Mouse (Mus musculus) erythroblast, embryonic 14.5 days (primary cell): Measurements from ENCODE around the gene Moap1. TPM values are rescaled to one million over a fixed set of nuclear protein-coding genes. Genes with fewer than 3 reads are reported as not detected.

Experiments
- H3K27me3 ChIP-seq: 2 replicates; pipeline ENCODE4 v1.6.1; 2012; ENCODE audit warnings: inconsistent platforms; ENCODE audit not compliant: control insufficient read depth
- H3K36me3 ChIP-seq: 2 replicates; pipeline ENCODE4 v1.6.1; 2012; ENCODE audit warnings: mild to moderate bottlenecking, inconsistent platforms; ENCODE audit not compliant: control insufficient read depth
- H3K4me1 ChIP-seq: 2 replicates; pipeline ENCODE4 v1.6.1; 2012; ENCODE audit warnings: inconsistent platforms; ENCODE audit not compliant: control insufficient read depth
- H3K4me3 ChIP-seq: replicated peaks from 2 replicates; pipeline ENCODE3; 2012; ENCODE audit warnings: moderate library complexity, mild to moderate bottlenecking, inconsistent platforms
- H3K9me3 ChIP-seq: 2 replicates; pipeline ENCODE4 v1.6.1; 2012; ENCODE audit warnings: low read length, inconsistent platforms, mixed read lengths; ENCODE audit not compliant: control insufficient read depth
- GATA1 ChIP-seq: IDR thresholded peaks from 2 replicates; pipeline ENCODE4 v1.6.1; 2012; ENCODE audit warnings: low read length, inconsistent platforms, mixed read lengths
- TAL1 ChIP-seq: IDR thresholded peaks from 3 replicates; pipeline ENCODE4 v1.6.1; 2012; ENCODE audit warnings: low read length, inconsistent platforms, mixed read lengths
- polyA plus RNA-seq: library from polyadenylated mRNA; stranded (reverse); fragments of >175 nt; gene quantifications from 2 replicates; pipeline ENCODE4 v1.2.3, GENCODE M21; 2012

Moap1 gene
- polyA plus RNA-seq, 1 experiment: not detected

DNA sequence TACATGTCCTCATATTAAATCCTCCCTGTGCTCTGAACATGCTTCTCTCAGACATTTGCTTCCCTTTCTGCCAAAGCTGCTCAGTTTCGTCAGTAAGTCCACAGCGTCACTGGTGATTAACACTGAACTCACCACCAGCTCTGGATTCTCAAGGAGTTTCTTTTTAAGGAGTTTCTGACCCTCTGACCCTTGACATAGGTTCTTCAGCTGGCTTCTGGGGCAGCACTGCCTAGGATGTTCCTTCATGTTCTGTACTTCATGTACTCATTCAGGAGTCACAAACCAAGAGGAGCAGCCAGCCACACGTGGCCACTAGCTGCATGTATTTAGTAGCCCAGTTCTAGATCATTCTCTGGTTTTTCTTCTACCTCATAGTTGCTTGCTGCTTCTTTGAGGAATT is 4.8 kb upstream of the Moap1 start:
- Histone ChIP-seq H3K4me3 (no peak overlapping the region), H3K9me3 (no peaks in the 10 kb centered on the region), H3K4me1 (peaks cover 24% of the 10 kb centered on the region), H3K36me3 (peaks cover 55% of the 10 kb centered on the region), H3K27me3 (no peaks in the 10 kb centered on the region)
- TF ChIP-seq GATA1 (no peak), TAL1 (no peak)

DNA sequence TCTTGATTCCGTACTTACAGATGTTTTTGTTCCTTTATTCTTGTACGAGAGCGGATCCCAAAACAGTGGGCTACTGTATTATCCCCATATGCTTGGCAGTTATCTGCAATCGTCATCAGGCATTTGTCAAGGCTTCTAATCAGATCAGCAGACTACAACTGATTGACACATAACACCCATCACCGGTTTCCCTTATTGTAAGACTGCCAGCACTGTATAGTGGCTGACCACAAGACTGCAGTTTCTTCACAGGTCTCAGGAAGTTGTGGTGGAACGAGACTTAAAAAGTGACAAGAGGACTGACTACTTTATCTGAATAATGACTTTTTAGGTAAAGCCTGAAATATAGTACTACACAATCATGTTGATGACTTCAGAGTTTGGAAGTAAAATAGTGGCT is 1.4 kb upstream of the Moap1 start:
- peaks cover 69% of the 10 kb centered on the region for H3K36me3 ChIP-seq

DNA sequence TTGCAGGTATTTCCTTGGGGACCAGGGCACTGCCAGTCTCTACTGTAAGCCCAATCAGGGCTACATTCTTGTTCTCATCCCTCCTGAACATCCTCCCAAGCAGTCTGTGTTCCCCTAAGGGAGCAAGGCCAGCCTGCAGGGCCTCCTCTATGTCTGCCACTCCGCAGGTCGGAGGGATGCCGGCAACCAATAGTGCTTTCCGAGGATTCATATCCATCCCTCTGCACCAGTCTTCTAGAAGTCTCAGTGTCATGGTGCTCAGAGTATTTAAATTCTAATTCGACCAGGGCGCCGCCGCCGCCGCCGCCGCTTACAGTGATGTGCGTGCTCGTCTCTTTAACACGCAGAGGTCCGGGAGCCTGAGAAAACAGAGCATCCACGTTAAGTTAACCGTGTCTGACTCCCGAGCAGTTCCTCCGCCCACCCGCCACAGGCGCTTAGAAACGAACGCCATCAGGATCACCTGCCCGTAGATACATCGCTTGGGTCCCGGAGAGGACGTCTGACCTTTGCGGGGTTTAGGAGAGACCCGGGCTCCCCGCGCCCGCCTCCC is 349 bp downstream of the Moap1 start:
- H3K36me3 ChIP-seq: peaks cover 55% of the 10 kb centered on the region
- TF ChIP-seq TAL1: no peak
- TF ChIP-seq GATA1: no peak
- no peaks in the 10 kb centered on the region for H3K27me3 ChIP-seq
- H3K4me1 ChIP-seq: peaks cover 32% of the 10 kb centered on the region
- H3K4me3 ChIP-seq: peak overlapping the region; percentile 76
- H3K9me3 ChIP-seq: no peaks in the 10 kb centered on the region

More for the DNA sequence above, 1.4 kb upstream of the Moap1 start:
- Histone ChIP-seq H3K4me3 (peak overlapping the region; percentile 76), H3K9me3 (no peaks in the 10 kb centered on the region), H3K27me3 (no peaks in the 10 kb centered on the region), H3K4me1 (peaks cover 38% of the 10 kb centered on the region)
- TF ChIP-seq TAL1: no peak
- TF ChIP-seq GATA1: peak; percentile 77

DNA sequence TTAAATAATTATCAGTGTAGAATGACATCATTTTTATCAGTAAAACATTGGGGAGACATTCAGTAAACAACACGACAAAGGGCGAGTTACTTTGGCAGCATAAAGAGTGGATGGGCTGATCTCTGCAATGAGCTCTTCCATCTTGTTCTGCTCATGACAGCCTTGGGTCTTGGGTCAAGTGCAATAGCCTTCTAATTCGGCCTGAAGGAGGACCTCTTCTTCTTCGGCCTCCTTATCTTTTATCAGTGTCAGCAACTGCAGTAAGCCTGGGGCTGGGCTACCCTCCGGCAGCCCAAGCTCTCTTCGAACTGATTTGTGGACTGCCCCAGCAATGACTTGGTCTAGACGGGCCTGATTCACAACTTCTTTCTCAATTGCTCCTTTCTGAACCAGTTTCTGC is 1.4 kb downstream of the Moap1 start:
- Histone ChIP-seq H3K4me3 (no peak overlapping the region), H3K27me3 (no peaks in the 10 kb centered on the region), H3K9me3 (no peaks in the 10 kb centered on the region), H3K4me1 (peaks cover 32% of the 10 kb centered on the region), H3K36me3 (peaks cover 45% of the 10 kb centered on the region)
- TF ChIP-seq GATA1 (no peak), TAL1 (no peak)

DNA sequence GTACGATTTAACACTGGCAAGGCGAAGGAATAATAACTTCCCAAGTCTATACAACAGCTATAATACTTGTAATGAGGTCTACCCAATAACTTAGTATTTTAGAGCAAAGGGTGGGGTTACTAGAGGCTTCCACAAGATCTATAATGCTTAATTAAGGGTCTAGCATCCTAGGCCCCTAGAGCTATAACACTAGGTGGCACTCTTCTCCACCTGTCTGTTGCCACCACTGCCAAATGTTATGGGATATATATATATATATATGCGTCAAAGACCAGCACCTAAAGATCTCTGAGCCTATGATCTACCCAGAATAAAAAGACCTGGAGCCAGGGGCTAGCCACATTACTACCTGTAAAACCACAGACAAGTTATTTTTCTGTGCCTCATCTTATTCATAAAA is 3.2 kb downstream of the Moap1 start:
- Histone ChIP-seq H3K4me1 (peaks cover 26% of the 10 kb centered on the region), H3K27me3 (no peaks in the 10 kb centered on the region), H3K9me3 (no peaks in the 10 kb centered on the region), H3K36me3 (peaks cover 27% of the 10 kb centered on the region), H3K4me3 (no peak overlapping the region)
- TF ChIP-seq TAL1 (no peak), GATA1 (no peak)

DNA sequence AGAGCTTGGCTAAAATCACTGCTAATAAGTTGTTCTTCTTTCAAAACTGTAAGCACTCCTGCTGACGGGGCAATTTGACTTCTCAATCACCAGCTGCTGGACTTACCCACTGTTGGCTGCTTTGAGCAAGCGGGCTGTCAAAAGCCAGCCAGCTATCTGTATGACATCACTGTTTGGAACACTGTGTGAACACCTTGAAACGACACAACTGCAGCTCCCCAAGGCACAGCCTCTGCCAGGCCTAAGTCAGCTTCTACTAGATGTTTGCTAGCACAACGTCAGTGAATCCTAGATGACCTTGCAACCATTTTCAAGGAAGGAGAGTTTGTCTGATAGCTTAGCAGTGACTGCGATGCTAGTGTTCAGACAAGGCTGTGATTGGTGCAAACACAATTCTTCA is 4.4 kb downstream of the Moap1 start:
- Histone ChIP-seq H3K27me3 (no peaks in the 10 kb centered on the region), H3K4me3 (no peak overlapping the region), H3K4me1 (peaks cover 16% of the 10 kb centered on the region), H3K36me3 (peaks cover 23% of the 10 kb centered on the region), H3K9me3 (no peaks in the 10 kb centered on the region)
- TF ChIP-seq TAL1: no peak
- no peak for TF ChIP-seq GATA1

DNA sequence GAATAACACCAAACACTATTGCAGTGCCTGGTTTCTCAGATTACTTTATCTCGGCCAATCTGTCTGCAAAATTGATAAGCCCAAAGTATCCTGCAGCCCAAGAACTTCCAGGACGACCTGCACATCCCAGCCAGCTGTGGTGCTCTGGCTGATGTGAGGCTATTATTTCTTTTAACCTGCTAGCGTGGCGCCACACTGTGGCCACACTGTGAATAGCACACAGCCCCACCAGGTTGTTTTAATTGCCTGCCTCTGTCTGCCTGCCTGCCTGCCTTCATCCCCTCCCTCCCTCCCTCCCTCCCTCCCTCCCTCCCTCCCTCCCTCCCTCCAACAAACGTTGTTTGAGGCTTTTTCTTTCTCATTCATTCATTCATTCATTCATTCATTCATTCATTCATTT is 10.1 kb downstream of the Moap1 start:
- no peak overlapping the region for H3K4me3 ChIP-seq
- no peaks in the 10 kb centered on the region for H3K27me3 ChIP-seq
- TF ChIP-seq GATA1: no peak
- H3K36me3 ChIP-seq: no peaks in the 10 kb centered on the region
- H3K9me3 ChIP-seq: no peaks in the 10 kb centered on the region
- peaks cover 28% of the 10 kb centered on the region for H3K4me1 ChIP-seq

DNA sequence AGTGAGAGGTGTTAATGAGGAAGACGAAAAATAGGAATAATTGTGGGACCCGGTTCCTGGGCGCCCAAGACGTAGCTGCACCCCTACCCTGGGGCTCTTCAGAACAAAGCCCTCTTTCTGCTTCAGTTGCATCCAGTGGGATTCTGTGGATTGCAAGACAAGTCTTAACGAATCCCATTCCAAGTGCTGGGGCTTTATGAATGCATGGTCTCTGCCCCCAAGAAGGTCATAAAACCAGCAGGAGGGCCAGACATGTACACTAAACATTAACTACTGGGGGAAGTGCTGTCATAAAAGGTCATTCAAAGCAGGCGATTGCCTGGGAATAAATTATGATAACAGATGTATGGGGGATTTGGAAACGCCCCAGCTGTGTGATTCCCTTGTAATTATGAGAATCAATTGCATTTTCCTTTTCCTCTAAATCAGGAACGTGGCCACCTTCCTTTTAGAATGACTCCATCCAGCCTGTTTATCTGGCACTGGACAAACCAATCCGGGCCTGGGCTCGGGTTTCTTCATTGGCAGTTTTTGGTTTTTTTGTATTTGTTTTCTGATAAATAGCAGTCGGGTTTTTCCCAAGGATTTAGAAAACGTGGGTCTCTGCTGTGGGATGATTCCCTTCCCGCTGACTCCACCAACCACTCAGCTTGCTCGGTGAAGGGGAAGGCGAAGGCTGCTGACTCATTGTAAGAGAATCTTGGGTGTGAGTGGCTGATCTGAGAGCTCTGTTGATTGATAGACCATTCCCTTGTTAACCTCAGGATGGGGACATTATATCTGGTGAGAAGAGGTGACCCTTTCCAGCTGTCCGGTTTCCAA is 12.5 kb downstream of the Moap1 start:
- Histone ChIP-seq H3K4me3 (peak overlapping the region; percentile 28), H3K9me3 (no peaks in the 10 kb centered on the region), H3K36me3 (no peaks in the 10 kb centered on the region), H3K27me3 (no peaks in the 10 kb centered on the region), H3K4me1 (peaks cover 28% of the 10 kb centered on the region)
- TF ChIP-seq TAL1 (no peak), GATA1 (no peak)

DNA sequence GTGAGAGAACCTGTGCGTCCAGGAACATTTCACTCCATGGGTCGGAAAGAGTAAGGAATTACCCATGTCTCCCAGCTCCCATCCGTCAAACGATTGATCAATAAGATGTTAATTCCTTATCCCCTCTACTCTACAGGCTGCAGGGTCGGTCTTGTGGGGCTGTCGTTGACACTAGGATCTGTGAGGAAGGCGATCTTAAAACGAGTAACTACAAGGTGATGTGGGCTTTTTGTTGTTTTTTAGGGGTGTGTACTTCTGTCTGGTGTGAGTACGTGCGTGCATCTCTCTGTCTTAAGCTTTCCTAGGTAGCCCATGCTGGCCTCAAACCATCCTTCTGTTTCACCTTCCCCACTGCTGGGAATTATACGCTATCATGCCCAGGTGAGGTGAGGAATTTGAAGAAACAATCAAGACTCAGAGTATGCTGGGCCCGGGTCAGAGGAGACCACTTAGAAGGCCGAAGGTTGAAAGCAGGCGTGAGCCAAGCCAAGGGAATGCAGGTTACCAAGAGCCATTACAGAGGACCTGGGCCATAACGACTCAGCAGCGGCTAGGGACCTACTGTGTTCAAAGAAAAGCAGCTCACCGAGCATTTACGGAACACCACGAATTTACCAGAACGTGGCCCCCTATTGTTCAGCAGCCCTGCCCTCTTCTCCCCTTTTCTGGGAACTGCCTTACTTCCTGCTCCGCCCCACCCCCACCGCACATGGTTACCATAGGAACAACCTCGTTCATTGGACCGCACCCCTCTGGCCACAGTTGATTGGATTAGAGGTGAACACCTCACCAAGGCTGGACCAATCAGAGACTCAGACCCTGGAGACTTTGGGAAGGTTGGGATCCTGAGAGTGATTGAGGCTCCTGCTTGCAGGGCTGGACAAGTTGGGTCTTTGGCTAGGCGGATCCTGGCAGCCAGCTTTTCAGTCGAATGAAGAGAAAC is 13.3 kb downstream of the Moap1 start:
- no peaks in the 10 kb centered on the region for H3K27me3 ChIP-seq
- H3K4me1 ChIP-seq: peaks cover 35% of the 10 kb centered on the region
- H3K4me3 ChIP-seq: peak overlapping the region; percentile 28
- TF ChIP-seq TAL1: no peak
- TF ChIP-seq GATA1: no peak
- no peaks in the 10 kb centered on the region for H3K9me3 ChIP-seq
- H3K36me3 ChIP-seq: no peaks in the 10 kb centered on the region
